Mouse (Mus musculus) hindbrain, embryonic 14.5 days (tissue): ENCODE results near the gene Stard7. TPM values are rescaled to one million over a fixed set of nuclear protein-coding genes. Genes with fewer than 3 reads are reported as not detected.
A peak's percentile ranks its signal among the peaks of the same experiment; 100 is the strongest.
"Not testable (repeated sequence)": the region's sequence is repeated elsewhere in the genome, so short reads cannot be mapped to it uniquely, and the experiment has no call there.

ENCODE experiments used
- ATAC-seq: fragments of 200-750 bp; cut with Nextera tagmentation; 2 replicates; pipeline ENCODE4 v1.8.0; 2017; ENCODE audit warnings: moderate number of reproducible peaks, mild to moderate bottlenecking, moderate TSS enrichment, moderate library complexity; ENCODE audit not compliant: low FRiP score
- DNase-seq: peaks from one replicate; pipeline ENCODE4 v3.0.0-alpha.2; 2015; ENCODE audit warnings: low spot score
- H3K27ac ChIP-seq: fragments of 300-500 bp; sonication (generic); 2 replicates; pipeline ENCODE4 v1.5.1; 2014; ENCODE audit warnings: mild to moderate bottlenecking, moderate library complexity
- H3K27me3 ChIP-seq: fragments of 300-500 bp; sonication (generic); 2 replicates; pipeline ENCODE4 v1.6.1; 2014; ENCODE audit warnings: mild to moderate bottlenecking, low read length, mixed read lengths; ENCODE audit not compliant: control insufficient read depth, insufficient read depth
- H3K36me3 ChIP-seq: fragments of 300-500 bp; sonication (generic); replicated peaks from 2 replicates; pipeline ENCODE4 v1.6.1; 2014; ENCODE audit not compliant: control insufficient read depth, insufficient read depth
- H3K4me1 ChIP-seq: fragments of 300-500 bp; sonication (generic); replicated peaks from 2 replicates; pipeline ENCODE4 v1.6.1; 2014; ENCODE audit warnings: antibody characterized with exemption, low read length, mixed read lengths; ENCODE audit not compliant: control insufficient read depth, insufficient read depth
- H3K4me2 ChIP-seq: fragments of 300-500 bp; sonication (generic); replicated peaks from 2 replicates; pipeline ENCODE4 v1.6.1; 2014; ENCODE audit warnings: mild to moderate bottlenecking, moderate library complexity
- H3K4me3 ChIP-seq: fragments of 300-500 bp; sonication (generic); replicated peaks from 2 replicates; pipeline ENCODE4 v1.5.1; 2014; ENCODE audit warnings: mild to moderate bottlenecking, low read length
- H3K9ac ChIP-seq: fragments of 300-500 bp; sonication (generic); 2 replicates; pipeline ENCODE4 v1.6.1; 2014
- H3K9me3 ChIP-seq: fragments of 300-500 bp; sonication (generic); 2 replicates; pipeline ENCODE4 v1.6.1; 2016; ENCODE audit warnings: low read length; ENCODE audit not compliant: control insufficient read depth
- WGBS: fragments of 180-500 bp; shearing (Covaris S2); extraction: QIAGEN DNeasy Blood & Tissue Kit; methylation state at CpG from one replicate; pipeline ENCODE4 v1.1.7; 2014; 5-methylcytosine and 5-hydroxymethylcytosine counted together
- polyA plus RNA-seq: library from polyadenylated mRNA; unstranded; fragments of >200 nt; fragmentation: Nextera tagmentation; extraction: Ambion mirVana; gene quantifications from 2 replicates; pipeline ENCODE4 v1.2.1, GENCODE M21; 2014

The Stard7 gene
- polyA plus RNA-seq, 1 experiment from 2014 or later, result 110 TPM

DNA sequence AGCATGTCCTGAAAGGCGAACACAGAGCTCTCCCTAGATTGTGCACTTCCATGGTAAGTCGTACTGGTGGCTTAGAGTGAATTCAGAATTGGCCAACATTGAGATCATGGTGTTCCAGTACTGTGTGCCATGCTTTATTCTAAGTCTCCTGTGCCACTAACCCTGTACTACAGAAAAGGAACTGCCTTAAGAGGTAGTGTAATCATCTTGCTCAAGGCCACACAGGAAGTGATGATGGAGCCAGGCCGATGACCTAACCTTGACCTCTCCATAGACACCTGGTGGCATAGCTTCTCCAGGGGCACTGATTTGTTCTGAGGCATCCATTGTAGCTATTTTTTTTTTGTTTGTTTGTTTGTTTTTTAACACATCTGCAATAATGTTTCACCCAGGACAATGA is 31.9 kb downstream of the Stard7 start:
- H3K9ac ChIP-seq, result no peak overlapping the region
- no peaks in the 10 kb centered on the region for H3K27me3 ChIP-seq
- H3K4me2 ChIP-seq, result no peak overlapping the region
- 95% methylated on average over 3 of the region's 3 CpGs for WGBS
- H3K4me3 ChIP-seq, result no peak overlapping the region
- H3K9me3 ChIP-seq, result no peaks in the 10 kb centered on the region
- H3K27ac ChIP-seq, result no peak overlapping the region
- peaks cover 54% of the 10 kb centered on the region for H3K36me3 ChIP-seq
- H3K4me1 ChIP-seq, result no peaks in the 10 kb centered on the region
- ATAC-seq (no peak), DNase-seq (no peak)

- H3K4me1 ChIP-seq, H3K9ac ChIP-seq, H3K4me2 ChIP-seq, H3K27me3 ChIP-seq, ATAC-seq, H3K9me3 ChIP-seq, H3K27ac ChIP-seq, H3K4me3 ChIP-seq, DNase-seq: not testable (repeated sequence)
- H3K36me3 ChIP-seq, result peaks cover 31% of the 10 kb centered on the region
- WGBS, result 97% methylated on average over 4 of the region's 4 CpGs
These were observed 34.2 kb downstream of the Stard7 start for GRCm38 (mm10) chr2:127304192-127304591.

DNA sequence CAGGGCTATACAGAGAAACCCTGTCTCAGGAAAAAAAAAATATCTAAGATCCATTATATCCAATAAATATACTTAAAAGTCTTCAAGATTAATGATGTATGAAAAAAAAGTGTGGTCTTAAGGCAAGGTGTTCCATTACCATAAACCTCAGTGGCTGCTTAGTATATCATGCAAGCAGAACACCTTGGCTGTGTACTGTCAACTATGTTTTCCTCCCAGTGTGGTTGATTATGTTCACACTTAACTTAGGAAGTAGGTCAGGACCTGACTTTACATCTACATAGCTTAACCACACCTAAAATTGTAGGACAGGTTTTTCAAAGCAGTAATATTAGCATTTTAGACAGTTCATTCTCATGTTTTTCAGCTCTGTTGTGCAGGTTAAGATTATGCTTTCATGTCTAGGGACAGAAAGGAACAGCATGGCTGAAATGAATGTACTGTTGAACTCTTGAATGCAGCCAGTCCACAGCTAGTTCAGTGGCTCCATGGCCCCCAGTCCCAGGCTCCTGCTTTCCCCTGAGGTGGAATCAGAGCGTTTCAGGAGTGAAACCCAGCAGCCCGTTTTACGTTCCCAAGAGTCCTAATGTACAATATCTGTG is 34.7 kb downstream of the Stard7 start:
- H3K4me3 ChIP-seq, result no peak overlapping the region
- DNase-seq (no peak), ATAC-seq (no peak)
- no peak overlapping the region for H3K4me2 ChIP-seq
- 93% methylated on average over 3 of the region's 3 CpGs for WGBS
- no peak overlapping the region for H3K9ac ChIP-seq
- no peaks in the 10 kb centered on the region for H3K9me3 ChIP-seq
- H3K4me1 ChIP-seq, result no peaks in the 10 kb centered on the region
- peaks cover 26% of the 10 kb centered on the region for H3K36me3 ChIP-seq
- H3K27ac ChIP-seq, result no peak overlapping the region
- no peaks in the 10 kb centered on the region for H3K27me3 ChIP-seq

GRCm38 (mm10) chr2:127306123-127306522 is 36.1 kb downstream of the Stard7 start:
- no peak for ATAC-seq
- Histone ChIP-seq H3K4me1 (no peaks in the 10 kb centered on the region), H3K4me2 (no peak overlapping the region), H3K27me3 (no peaks in the 10 kb centered on the region), H3K36me3 (peaks cover 12% of the 10 kb centered on the region), H3K9me3 (no peaks in the 10 kb centered on the region), H3K9ac (no peak overlapping the region), H3K27ac (no peak overlapping the region), H3K4me3 (no peak overlapping the region)
- no peak for DNase-seq

DNA sequence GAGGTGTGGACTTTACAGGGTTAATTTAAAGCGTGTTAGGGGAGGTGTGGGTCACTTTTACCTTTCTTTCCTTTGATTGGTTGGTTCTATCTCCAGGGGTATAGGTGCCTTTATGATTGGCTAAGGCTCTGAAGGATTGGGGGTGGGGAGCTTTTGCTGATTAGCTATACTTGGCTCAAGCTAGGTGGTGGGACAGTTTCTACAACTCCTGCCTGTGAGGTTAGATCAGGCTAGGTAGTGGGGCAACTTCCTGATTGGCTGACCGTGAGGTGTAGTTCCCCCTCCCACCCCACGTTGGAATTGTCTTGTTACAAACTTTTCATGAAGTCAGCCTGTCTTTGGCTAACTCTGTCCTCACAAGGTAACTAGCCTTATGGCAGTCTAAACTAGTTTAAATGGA is 37.2 kb downstream of the Stard7 start:
- Histone ChIP-seq H3K9ac (no peak overlapping the region), H3K4me1 (no peaks in the 10 kb centered on the region), H3K9me3 (no peaks in the 10 kb centered on the region), H3K27me3 (no peaks in the 10 kb centered on the region), H3K4me2 (no peak overlapping the region), H3K36me3 (peaks cover 1% of the 10 kb centered on the region), H3K27ac (no peak overlapping the region), H3K4me3 (no peak overlapping the region)
- WGBS, result 48% methylated on average over 3 of the region's 3 CpGs
- ATAC-seq (no peak), DNase-seq (no peak)

- no peaks in the 10 kb centered on the region for H3K4me1 ChIP-seq
- no peak overlapping the region for H3K4me2 ChIP-seq
- H3K9ac ChIP-seq, result no peak overlapping the region
- no peaks in the 10 kb centered on the region for H3K27me3 ChIP-seq
- H3K36me3 ChIP-seq, result no peaks in the 10 kb centered on the region
- DNase-seq, result peak; percentile 25
- H3K9me3 ChIP-seq, result no peaks in the 10 kb centered on the region
- ATAC-seq, result no peak
- no peak overlapping the region for H3K4me3 ChIP-seq
- WGBS, result 88% methylated on average over 2 of the region's 2 CpGs
- H3K27ac ChIP-seq, result no peak overlapping the region
These were observed 38.6 kb downstream of the Stard7 start for GRCm38 (mm10) chr2:127308660-127309059.

DNA sequence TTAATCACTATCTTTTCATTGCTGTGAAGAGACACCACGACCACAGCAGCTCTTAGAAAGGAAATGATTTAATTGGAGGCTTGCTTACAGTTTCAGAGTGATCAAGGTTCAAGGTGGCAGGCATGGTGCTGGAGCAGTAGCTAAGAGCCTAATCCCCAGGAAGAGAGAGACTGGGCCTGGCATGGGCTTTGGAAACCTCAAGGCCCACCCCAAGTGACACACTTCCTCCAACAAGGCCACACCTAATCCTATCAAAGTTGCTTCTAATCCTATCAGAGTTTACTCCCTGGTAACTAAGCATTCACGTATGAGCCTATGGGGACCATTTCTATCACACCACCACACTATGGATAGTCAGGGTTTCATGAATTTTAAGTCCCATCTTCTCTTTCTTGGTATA is 40.2 kb downstream of the Stard7 start:
- 60% methylated on average over 2 of the region's 2 CpGs for WGBS
- no peak overlapping the region for H3K4me2 ChIP-seq
- DNase-seq (no peak), ATAC-seq (no peak)
- H3K4me3 ChIP-seq, result no peak overlapping the region
- H3K9me3 ChIP-seq, result no peaks in the 10 kb centered on the region
- H3K36me3 ChIP-seq, result no peaks in the 10 kb centered on the region
- H3K4me1 ChIP-seq, result no peaks in the 10 kb centered on the region
- H3K27ac ChIP-seq, result no peak overlapping the region
- H3K27me3 ChIP-seq, result no peaks in the 10 kb centered on the region
- no peak overlapping the region for H3K9ac ChIP-seq

DNA sequence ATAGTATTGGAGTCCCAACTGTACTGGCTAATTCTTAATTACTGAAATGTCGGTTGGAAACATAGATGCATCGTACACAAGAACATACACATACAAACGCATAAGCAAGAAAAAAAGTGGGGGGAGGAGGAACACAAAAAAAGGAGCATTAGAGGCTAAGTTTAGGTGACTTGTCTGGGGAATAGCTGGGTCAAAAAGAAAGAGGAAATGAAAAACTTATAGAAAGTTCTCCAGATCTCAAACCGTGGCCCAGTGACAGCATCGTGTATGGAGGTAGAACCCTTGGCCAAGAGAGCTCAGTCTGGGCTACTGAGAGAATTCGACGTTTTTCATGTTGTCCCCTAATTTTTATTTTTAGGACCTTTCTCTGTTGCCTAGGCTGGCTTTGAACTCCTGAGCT is 40.7 kb downstream of the Stard7 start:
- no peaks in the 10 kb centered on the region for H3K9me3 ChIP-seq
- no peaks in the 10 kb centered on the region for H3K4me1 ChIP-seq
- WGBS, result 94% methylated on average over 7 of the region's 7 CpGs
- no peak overlapping the region for H3K27ac ChIP-seq
- H3K9ac ChIP-seq, result no peak overlapping the region
- H3K36me3 ChIP-seq, result no peaks in the 10 kb centered on the region
- H3K4me3 ChIP-seq, result no peak overlapping the region
- no peaks in the 10 kb centered on the region for H3K27me3 ChIP-seq
- no peak overlapping the region for H3K4me2 ChIP-seq
- DNase-seq (no peak), ATAC-seq (no peak)

DNA sequence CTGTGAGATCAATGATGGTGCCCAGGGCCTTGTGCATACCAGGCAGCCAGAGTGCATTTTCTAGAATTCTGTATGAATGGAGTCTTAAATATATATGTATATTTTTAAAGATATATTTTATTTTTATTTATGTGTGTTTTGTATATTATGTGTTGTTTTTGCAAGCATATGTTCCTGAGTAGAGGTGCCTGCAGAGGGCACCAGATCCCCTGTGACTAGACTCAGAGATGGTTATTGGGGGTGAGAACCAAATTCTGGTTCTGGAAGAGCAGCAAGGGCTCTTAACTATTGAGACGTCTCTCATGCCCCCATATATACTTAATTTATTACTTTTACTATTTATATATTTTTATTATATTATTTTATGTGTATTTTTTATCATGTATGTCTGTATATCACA is 41.2 kb downstream of the Stard7 start:
- no peaks in the 10 kb centered on the region for H3K9me3 ChIP-seq
- H3K4me2 ChIP-seq, result no peak overlapping the region
- H3K36me3 ChIP-seq, result no peaks in the 10 kb centered on the region
- no peaks in the 10 kb centered on the region for H3K27me3 ChIP-seq
- no peaks in the 10 kb centered on the region for H3K4me1 ChIP-seq
- no peak for ATAC-seq
- DNase-seq, result no peak
- WGBS, result 89% methylated on average over 1 of the region's 1 CpGs
- H3K27ac ChIP-seq, result no peak overlapping the region
- no peak overlapping the region for H3K4me3 ChIP-seq
- H3K9ac ChIP-seq, result no peak overlapping the region

GRCm38 (mm10) chr2:127312801-127313200 is 42.8 kb downstream of the Stard7 start:
- Histone ChIP-seq H3K36me3 (no peaks in the 10 kb centered on the region), H3K27me3 (no peaks in the 10 kb centered on the region), H3K4me3 (no peak overlapping the region), H3K4me1 (no peaks in the 10 kb centered on the region), H3K27ac (no peak overlapping the region), H3K4me2 (no peak overlapping the region), H3K9me3 (no peaks in the 10 kb centered on the region), H3K9ac (no peak overlapping the region)
- ATAC-seq, result no peak
- no peak for DNase-seq
- WGBS, result 95% methylated on average over 4 of the region's 4 CpGs
